Mouse (Mus musculus): Measurements from ENCODE around the gene Fzd10.

The Fzd10 gene

GRCm38 (mm10) chr5:128601036-128602019 lies 684 bp downstream of the Fzd10 start:
- DNase-seq (ENCODE audit: low read depth, low spot score), result no peak

GRCm38 (mm10) chr5:128603693-128604092 lies 3.0 kb downstream of the Fzd10 start:
- DNase-seq (ENCODE audit: low read depth, low spot score), result no peak

- no peak for DNase-seq (ENCODE audit: low read depth, low spot score)
These were observed 6.0 kb downstream of the Fzd10 start for GRCm38 (mm10) chr5:128606596-128606995.

GRCm38 (mm10) chr5:128609091-128609490 lies 8.4 kb downstream of the Fzd10 start:
- DNase-seq (ENCODE audit: low read depth, low spot score), result no peak

- DNase-seq (ENCODE audit: low read depth, low spot score), result no peak
These were observed 17.0 kb downstream of the Fzd10 start for GRCm38 (mm10) chr5:128617621-128618020.

- no peak for DNase-seq (ENCODE audit: low read depth, low spot score)
These were observed 19.3 kb downstream of the Fzd10 start for GRCm38 (mm10) chr5:128619987-128620386.

GRCm38 (mm10) chr5:128620408-128620807 lies 19.8 kb downstream of the Fzd10 start:
- no peak for DNase-seq (ENCODE audit: low read depth, low spot score)

GRCm38 (mm10) chr5:128627763-128628162 lies 27.1 kb downstream of the Fzd10 start:
- no peak for DNase-seq (ENCODE audit: low read depth, low spot score)

GRCm38 (mm10) chr5:128636648-128637047 lies 36.0 kb downstream of the Fzd10 start:
- no peak for DNase-seq (ENCODE audit: low read depth, low spot score)

- no peak for DNase-seq (ENCODE audit: low read depth, low spot score)
These were observed 36.7 kb downstream of the Fzd10 start for GRCm38 (mm10) chr5:128637071-128638015.

GRCm38 (mm10) chr5:128638716-128639115 lies 38.1 kb downstream of the Fzd10 start:
- no peak for DNase-seq (ENCODE audit: low read depth, low spot score)

- no peak for DNase-seq (ENCODE audit: low read depth, low spot score)
These were observed 42.4 kb downstream of the Fzd10 start for GRCm38 (mm10) chr5:128643065-128643464.

- no peak for DNase-seq (ENCODE audit: low read depth, low spot score)
These were observed 45.1 kb downstream of the Fzd10 start for GRCm38 (mm10) chr5:128645720-128646119.

- DNase-seq (ENCODE audit: low read depth, low spot score), result no peak
These were observed 45.6 kb downstream of the Fzd10 start for GRCm38 (mm10) chr5:128646286-128646685.

GRCm38 (mm10) chr5:128647221-128647730 lies 46.6 kb downstream of the Fzd10 start:
- DNase-seq (ENCODE audit: low read depth, low spot score), result no peak

- no peak for DNase-seq (ENCODE audit: low read depth, low spot score)
These were observed 48.8 kb downstream of the Fzd10 start for GRCm38 (mm10) chr5:128649336-128649897.
